ENCODE assay signal across 10 mouse cellular contexts in the genomic region with DNA sequence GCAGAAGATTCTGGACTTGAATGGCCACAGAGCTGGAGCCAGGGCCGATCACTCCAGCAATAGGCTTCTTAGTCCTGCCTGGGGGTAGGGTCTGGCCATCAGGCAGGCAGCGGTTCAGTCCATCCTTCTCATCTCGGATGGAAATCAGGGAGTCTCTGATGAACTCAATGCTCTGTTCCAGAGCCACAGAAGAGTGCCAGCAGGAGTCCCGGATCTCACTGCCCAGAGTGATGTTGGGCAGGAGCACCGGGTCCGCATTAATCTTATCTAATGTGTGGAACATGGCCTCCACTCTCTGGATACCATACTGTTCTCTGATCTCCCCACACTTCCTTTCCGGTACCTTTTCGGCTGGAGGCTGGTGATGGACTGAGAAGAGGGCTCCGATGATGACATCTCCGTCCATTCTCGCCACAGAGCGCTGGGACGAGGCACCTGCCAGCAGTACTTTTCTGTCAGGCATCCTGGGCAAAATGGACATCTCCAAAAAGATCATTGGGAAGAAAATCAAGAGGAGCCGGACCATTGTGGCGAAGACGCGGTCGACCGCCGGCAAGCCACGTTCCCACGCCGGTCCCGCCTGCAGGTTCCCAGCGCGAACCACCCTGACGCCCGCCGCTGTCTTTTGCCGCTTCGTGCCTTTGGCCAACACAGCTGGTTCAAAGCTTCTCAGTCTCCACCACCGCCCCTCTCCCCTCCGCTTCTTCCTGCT. TPM values are rescaled to one million over a fixed set of nuclear protein-coding genes. Genes with fewer than 3 reads are reported as not detected.
DNase-seq lines count a peak whose midpoint lies in the region; ATAC-seq lines count a peak whose summit lies in the region.
"Had no signal": no experiment of that assay in that cellular context is flagged by ENCODE, and none has a peak within 500 bp of the region (broad histone marks: within the 10 kb centered on the region; RNA-seq: fewer than 3 reads in every experiment).

No protein-coding gene starts in this region.

- peak; percentile 69 for DNase-seq in cerebellum, adult 9-11 months
- no peak for DNase-seq in adrenal gland, postnatal 4 days (ENCODE audit: low spot score in 2 of 2)
- DNase-seq in kidney, postnatal 36 days: no peak
- DNase-seq: lung, adult 18-20 months; thymus, adult 2 months had no signal

- H3K27ac ChIP-seq in hindbrain, embryonic 12.5 days: no peak overlapping the region
- H3K27ac ChIP-seq in neural tube, embryonic 12.5 days: no peak overlapping the region
- no peak overlapping the region for H3K27ac ChIP-seq in kidney, embryonic 16.5 days (ENCODE audit: low read length)

- peak overlapping the region; percentile 34 for H3K4me3 ChIP-seq in hindbrain, embryonic 12.5 days
- H3K4me3 ChIP-seq in neural tube, embryonic 12.5 days: peak overlapping the region; percentile 24
- no peak overlapping the region for H3K4me3 ChIP-seq in kidney, embryonic 16.5 days (ENCODE audit: low read length)

- H3K36me3 ChIP-seq in hindbrain, embryonic 12.5 days: no peaks in the 10 kb centered on the region
- H3K36me3 ChIP-seq in neural tube, embryonic 12.5 days: no peaks in the 10 kb centered on the region
- no peaks in the 10 kb centered on the region for H3K36me3 ChIP-seq in kidney, embryonic 16.5 days (ENCODE audit: insufficient read depth, low read length)

- peaks cover 12% of the 10 kb centered on the region for H3K4me1 ChIP-seq in hindbrain, embryonic 12.5 days
- H3K4me1 ChIP-seq in neural tube, embryonic 12.5 days: peaks cover 9% of the 10 kb centered on the region; the same call in 1 of the 2 replicates
- H3K4me1 ChIP-seq in kidney, embryonic 16.5 days (ENCODE audit: insufficient read depth, low read length): no peaks in the 10 kb centered on the region

- WGBS in hindbrain, embryonic 12.5 days: 9% methylated on average over 32 of the region's 33 CpGs
- 7% methylated on average over 33 of the region's 33 CpGs for WGBS in neural tube, embryonic 12.5 days
- 10% methylated on average over 33 of the region's 33 CpGs for WGBS in kidney, embryonic 16.5 days

- ATAC-seq in cerebellum, adult (ENCODE audit: insufficient number of reproducible peaks, low FRiP score, low TSS enrichment): peak; percentile 32; the same call in 1 of the 2 replicates
- 0 out of 2 replicates have a peak, but pooled peaks have one; percentile 13 for ATAC-seq in hindbrain, embryonic 12.5 days (ENCODE audit: low FRiP score)
- 0 out of 2 replicates have a peak, but pooled peaks have one; percentile 27 for ATAC-seq in neural tube, embryonic 12.5 days (ENCODE audit: low FRiP score, low read depth)
- ATAC-seq in kidney, embryonic 16.5 days (ENCODE audit: low FRiP score, low TSS enrichment): no peak
- ATAC-seq: Patski had no signal

- peak overlapping the region; percentile 52 for H3K4me2 ChIP-seq in hindbrain, embryonic 12.5 days (replicated peaks)
- peak overlapping the region; percentile 59 for H3K4me2 ChIP-seq in neural tube, embryonic 12.5 days (replicated peaks)
- no peak overlapping the region for H3K4me2 ChIP-seq in kidney, embryonic 16.5 days (replicated peaks; ENCODE audit: low read depth, low read length)

- no peaks in the 10 kb centered on the region for H3K9me3 ChIP-seq in hindbrain, embryonic 12.5 days (replicated peaks)
- H3K9me3 ChIP-seq in neural tube, embryonic 12.5 days: no peaks in the 10 kb centered on the region
- H3K9me3 ChIP-seq in kidney, embryonic 16.5 days (ENCODE audit: low read length): no peaks in the 10 kb centered on the region

- no peak overlapping the region for H3K9ac ChIP-seq in hindbrain, embryonic 12.5 days
- H3K9ac ChIP-seq in neural tube, embryonic 12.5 days: peak overlapping the region; percentile 17; the same call in 1 of the 2 replicates
- no peak overlapping the region for H3K9ac ChIP-seq in kidney, embryonic 16.5 days (replicated peaks; ENCODE audit: low read length)

- peaks cover 41% of the 10 kb centered on the region for H3K27me3 ChIP-seq in hindbrain, embryonic 12.5 days
- H3K27me3 ChIP-seq in neural tube, embryonic 12.5 days (replicated peaks): peaks cover 40% of the 10 kb centered on the region
- peaks cover 38% of the 10 kb centered on the region for H3K27me3 ChIP-seq in kidney, embryonic 16.5 days (ENCODE audit: insufficient read depth, low read length)

RNA-seq across cellular contexts. Expression of gene Grm1, which starts 2.0 kb away (rescaled TPM):
- polyA plus RNA-seq in hindbrain, embryonic 12.5 days (2016; fragmentation: Nextera tagmentation; extraction: Ambion mirVana): 0.50 and 0.87 TPM in 2 replicates
- polyA plus RNA-seq in neural tube, embryonic 12.5 days (2016; fragmentation: Nextera tagmentation; extraction: Ambion mirVana): 0.19 and 0.34 TPM in 2 replicates
- total RNA-seq in adrenal gland, postnatal 4 days (2021): under 1 TPM in 1 of 2 experiments, not detected in 1; 0.42 TPM
- not detected in 2 replicates for polyA plus RNA-seq in kidney, embryonic 16.5 days (2015; fragmentation: Nextera tagmentation; extraction: Ambion mirVana)
- polyA plus RNA-seq: Patski had no signal
